ENCODE assay signal across 29 mouse cellular contexts in genomic region chr8:119644429-119644960, GRCm38 (mm10). TPM values are rescaled to one million over a fixed set of nuclear protein-coding genes. Genes with fewer than 3 reads are reported as not detected.
DNase-seq lines count a peak whose midpoint lies in the region; ATAC-seq and TF ChIP-seq lines count a peak whose summit lies in the region.
"Had no signal": no experiment of that assay in that cellular context is flagged by ENCODE, and none has a peak within 500 bp of the region (broad histone marks: within the 10 kb centered on the region; RNA-seq: fewer than 3 reads in every experiment).

No protein-coding gene starts in this region.

- H3K36me3 ChIP-seq in hindbrain, embryonic 11.5 days (ENCODE audit: control insufficient read depth, insufficient read depth, low read length): no peaks in the 10 kb centered on the region
- H3K36me3 ChIP-seq in hindbrain, embryonic 10.5 days: no peaks in the 10 kb centered on the region
- no peaks in the 10 kb centered on the region for H3K36me3 ChIP-seq in hindbrain, postnatal 0 days (ENCODE audit: insufficient read depth, low read length)
- H3K36me3 ChIP-seq in neural tube, embryonic 14.5 days (ENCODE audit: control insufficient read depth, insufficient read depth, low read length): no peaks in the 10 kb centered on the region
- H3K36me3 ChIP-seq: embryonic facial prominence, embryonic 13.5 days; heart, embryonic 13.5 days; liver, embryonic 15.5 days; lung, embryonic 15.5 days had no signal

- no peak for TF ChIP-seq CTCF in hindbrain, postnatal 0 days (IDR thresholded peaks at IDR 0.05; ENCODE audit: low read depth)

- DNase-seq in hindbrain, embryonic 11.5 days (ENCODE audit: low spot score): no peak
- no peak for DNase-seq in hindbrain, embryonic 10.5 days (ENCODE audit: low spot score)
- peak; percentile 24 for DNase-seq in forelimb bud, embryonic 11.5 days (ENCODE audit: low read depth, low spot score)
- peak; percentile 44 for DNase-seq in hindbrain, postnatal 0 days (ENCODE audit: low spot score)
- no peak for DNase-seq in kidney, postnatal 36 days
- DNase-seq in embryo, embryonic 10 days (ENCODE audit: low spot score): no peak
- DNase-seq in right cerebral cortex, postnatal 14 days: no peak
- DNase-seq: adrenal gland, postnatal 14 days; cerebellum, adult 11 months; cerebellum, postnatal 10 days; gastrocnemius, postnatal 25 days; heart, adult 2 months; heart, postnatal 14 days; kidney, adult 11 months; left cerebral cortex, postnatal 4 days; liver; lung, postnatal 4 days; retina, postnatal 1 day; thymus, postnatal 14 days had no signal

- no peak for ATAC-seq in hindbrain, embryonic 11.5 days (ENCODE audit: low FRiP score)
- ATAC-seq in hindbrain, postnatal 0 days: peak; percentile 57; the same call in 1 of the 2 replicates
- 0 out of 2 replicates have a peak, but pooled peaks have one; percentile 33 for ATAC-seq in neural tube, embryonic 14.5 days (ENCODE audit: low read depth)

- H3K9ac ChIP-seq in hindbrain, embryonic 11.5 days (ENCODE audit: low read depth, low read length): no peak overlapping the region
- no peak overlapping the region for H3K9ac ChIP-seq in hindbrain, postnatal 0 days (replicated peaks; ENCODE audit: low read length)
- H3K9ac ChIP-seq in neural tube, embryonic 14.5 days (replicated peaks; ENCODE audit: low read depth, low read length): no peak overlapping the region
- H3K9ac ChIP-seq: embryonic facial prominence, embryonic 13.5 days; heart, embryonic 13.5 days; liver, embryonic 15.5 days; lung, embryonic 15.5 days had no signal

- WGBS in hindbrain, embryonic 11.5 days: 84% methylated on average over 17 of the region's 17 CpGs
- WGBS in hindbrain, embryonic 10.5 days: 88% methylated on average over 17 of the region's 17 CpGs
- 74% methylated on average over 17 of the region's 17 CpGs for WGBS in hindbrain, postnatal 0 days
- WGBS in neural tube, embryonic 14.5 days: 59% methylated on average over 17 of the region's 17 CpGs

- no peaks in the 10 kb centered on the region for H3K9me3 ChIP-seq in hindbrain, embryonic 11.5 days (ENCODE audit: control insufficient read depth, low read length)
- H3K9me3 ChIP-seq in hindbrain, embryonic 10.5 days: peaks cover 7% of the 10 kb centered on the region; the same call in 1 of the 2 replicates
- H3K9me3 ChIP-seq in hindbrain, postnatal 0 days (ENCODE audit: low read length): no peaks in the 10 kb centered on the region
- no peaks in the 10 kb centered on the region for H3K9me3 ChIP-seq in neural tube, embryonic 14.5 days (ENCODE audit: control insufficient read depth, low read length)
- H3K9me3 ChIP-seq: liver, embryonic 15.5 days; lung, embryonic 15.5 days had no signal

- H3K4me3 ChIP-seq in hindbrain, embryonic 11.5 days (ENCODE audit: low read depth, low read length): no peak overlapping the region
- no peak overlapping the region for H3K4me3 ChIP-seq in hindbrain, embryonic 10.5 days
- no peak overlapping the region for H3K4me3 ChIP-seq in hindbrain, postnatal 0 days (ENCODE audit: low read length)
- H3K4me3 ChIP-seq in neural tube, embryonic 14.5 days (ENCODE audit: low read depth, low read length): no peak overlapping the region
- H3K4me3 ChIP-seq: embryonic facial prominence, embryonic 13.5 days; erythroblast, embryonic 14.5 days; heart, adult 2 months; heart, embryonic 13.5 days; liver, embryonic 15.5 days; lung, embryonic 15.5 days; myocyte had no signal

- peak overlapping the region; percentile 67 for H3K27ac ChIP-seq in hindbrain, embryonic 11.5 days (ENCODE audit: low read depth, low read length)
- H3K27ac ChIP-seq in hindbrain, embryonic 10.5 days: no peak overlapping the region
- peak overlapping the region; percentile 56; the same call in 1 of the 2 replicates for H3K27ac ChIP-seq in hindbrain, postnatal 0 days
- peak overlapping the region; percentile 66 for H3K27ac ChIP-seq in neural tube, embryonic 14.5 days (ENCODE audit: low read depth, low read length)
- H3K27ac ChIP-seq: embryonic facial prominence, embryonic 13.5 days; heart, adult 2 months; heart, embryonic 13.5 days; liver, embryonic 15.5 days; lung, embryonic 15.5 days had no signal

- no peaks in the 10 kb centered on the region for H3K4me1 ChIP-seq in hindbrain, embryonic 11.5 days (replicated peaks; ENCODE audit: control insufficient read depth, insufficient read depth, low read length)
- no peaks in the 10 kb centered on the region for H3K4me1 ChIP-seq in hindbrain, embryonic 10.5 days (replicated peaks)
- no peaks in the 10 kb centered on the region for H3K4me1 ChIP-seq in hindbrain, postnatal 0 days (ENCODE audit: insufficient read depth, low read length)
- H3K4me1 ChIP-seq in neural tube, embryonic 14.5 days (ENCODE audit: control insufficient read depth, insufficient read depth, low read length): peaks cover 7% of the 10 kb centered on the region; the same call in 1 of the 2 replicates
- H3K4me1 ChIP-seq: embryonic facial prominence, embryonic 13.5 days; heart, embryonic 13.5 days; liver, embryonic 15.5 days; lung, embryonic 15.5 days had no signal

- H3K27me3 ChIP-seq in hindbrain, embryonic 11.5 days (ENCODE audit: control insufficient read depth, insufficient read depth, low read length): no peaks in the 10 kb centered on the region
- no peaks in the 10 kb centered on the region for H3K27me3 ChIP-seq in hindbrain, embryonic 10.5 days (ENCODE audit: insufficient read depth, poor library complexity, severe bottlenecking)
- no peaks in the 10 kb centered on the region for H3K27me3 ChIP-seq in hindbrain, postnatal 0 days (ENCODE audit: insufficient read depth, low read length)
- no peaks in the 10 kb centered on the region for H3K27me3 ChIP-seq in neural tube, embryonic 14.5 days (ENCODE audit: control insufficient read depth, insufficient read depth, low read length)
- H3K27me3 ChIP-seq: embryonic facial prominence, embryonic 13.5 days; liver, embryonic 15.5 days; lung, embryonic 15.5 days had no signal

- H3K4me2 ChIP-seq in hindbrain, embryonic 11.5 days (replicated peaks; ENCODE audit: low read depth, low read length): no peak overlapping the region
- H3K4me2 ChIP-seq in hindbrain, postnatal 0 days (ENCODE audit: low read depth, low read length): no peak overlapping the region
- no peak overlapping the region for H3K4me2 ChIP-seq in neural tube, embryonic 14.5 days (ENCODE audit: low read depth, low read length)
- H3K4me2 ChIP-seq: embryonic facial prominence, embryonic 13.5 days; heart, embryonic 13.5 days; liver, embryonic 15.5 days; lung, embryonic 15.5 days had no signal

RNA-seq across cellular contexts. Expression of gene Kcng4, which starts 9.0 kb away (rescaled TPM):
- polyA plus RNA-seq in hindbrain, embryonic 11.5 days (2014; fragmentation: Nextera tagmentation; extraction: Ambion mirVana): 0.10 TPM in 1 of 2 replicates, not detected in the other
- 0.16 and 0.29 TPM in 2 replicates for polyA plus RNA-seq in hindbrain, embryonic 10.5 days (2016; fragmentation: Nextera tagmentation; extraction: Ambion mirVana)
- 0.11 and 0.73 TPM in 2 replicates for total RNA-seq in hindbrain, postnatal 0 days (2014; rRNA removed)
- polyA plus RNA-seq in hindbrain, postnatal 0 days (2015; fragmentation: Nextera tagmentation; extraction: Ambion mirVana): 0.19 and 0.21 TPM in 2 replicates
- polyA plus RNA-seq in neural tube, embryonic 14.5 days (2014; fragmentation: Nextera tagmentation; extraction: Ambion mirVana): 0.06 and 0.08 TPM in 2 replicates
- total RNA-seq: left cerebral cortex, postnatal 4 days; megakaryocyte-erythroid progenitor cell, adult 5-6 weeks had no signal
- polyA plus RNA-seq: erythroblast, embryonic 14.5 days; heart, embryonic 13.5 days; liver, embryonic 15.5 days; myocyte had no signal

RNA-seq across cellular contexts. Expression of gene Wfdc1, which starts 21.7 kb away (rescaled TPM):
- 3.6 and 4.6 TPM in 2 replicates for polyA plus RNA-seq in hindbrain, embryonic 11.5 days (2014; fragmentation: Nextera tagmentation; extraction: Ambion mirVana)
- 9.6 and 11.6 TPM in 2 replicates for polyA plus RNA-seq in hindbrain, embryonic 10.5 days (2016; fragmentation: Nextera tagmentation; extraction: Ambion mirVana)
- 20.6 and 24.1 TPM in 2 replicates for total RNA-seq in hindbrain, postnatal 0 days (2014; rRNA removed)
- 10.6 and 12.0 TPM in 2 replicates for polyA plus RNA-seq in hindbrain, postnatal 0 days (2015; fragmentation: Nextera tagmentation; extraction: Ambion mirVana)
- polyA plus RNA-seq in neural tube, embryonic 14.5 days (2014; fragmentation: Nextera tagmentation; extraction: Ambion mirVana): 3.2 and 3.7 TPM in 2 replicates
- total RNA-seq: megakaryocyte-erythroid progenitor cell, adult 5-6 weeks had no signal
- polyA plus RNA-seq: erythroblast, embryonic 14.5 days had no signal

RNA-seq across cellular contexts. Expression of gene Adad2, which starts 31.9 kb away (rescaled TPM):
- 0.13 TPM in 1 of 2 replicates, not detected in the other for polyA plus RNA-seq in hindbrain, embryonic 11.5 days (2014; fragmentation: Nextera tagmentation; extraction: Ambion mirVana)
- 0.16 and 0.41 TPM in 2 replicates for polyA plus RNA-seq in hindbrain, embryonic 10.5 days (2016; fragmentation: Nextera tagmentation; extraction: Ambion mirVana)
- 0.63 and 1.0 TPM in 2 replicates for total RNA-seq in hindbrain, postnatal 0 days (2014; rRNA removed)
- 0.11 TPM in 1 of 2 replicates, not detected in the other for polyA plus RNA-seq in hindbrain, postnatal 0 days (2015; fragmentation: Nextera tagmentation; extraction: Ambion mirVana)
- not detected in 2 replicates for polyA plus RNA-seq in neural tube, embryonic 14.5 days (2014; fragmentation: Nextera tagmentation; extraction: Ambion mirVana)
- total RNA-seq: adrenal gland, postnatal 14 days; heart, adult 2 months; heart, postnatal 14 days; megakaryocyte-erythroid progenitor cell, adult 5-6 weeks had no signal
- polyA plus RNA-seq: embryonic facial prominence, embryonic 13.5 days; erythroblast, embryonic 14.5 days; heart, adult 2 months; heart, embryonic 13.5 days; liver, embryonic 15.5 days; lung, embryonic 15.5 days; myocyte; spleen, adult 2 months; stomach, embryonic 14.5 days had no signal

RNA-seq across cellular contexts. Expression of gene Taf1c, which starts 39.5 kb away (rescaled TPM):
- 10.1 and 11.9 TPM in 2 replicates for polyA plus RNA-seq in hindbrain, embryonic 11.5 days (2014; fragmentation: Nextera tagmentation; extraction: Ambion mirVana)
- polyA plus RNA-seq in hindbrain, embryonic 10.5 days (2016; fragmentation: Nextera tagmentation; extraction: Ambion mirVana): 16.8 and 17.4 TPM in 2 replicates
- 19.8 and 29.7 TPM in 2 replicates for total RNA-seq in hindbrain, postnatal 0 days (2014; rRNA removed)
- polyA plus RNA-seq in hindbrain, postnatal 0 days (2015; fragmentation: Nextera tagmentation; extraction: Ambion mirVana): 7.9 and 9.4 TPM in 2 replicates
- 12.7 and 14.7 TPM in 2 replicates for polyA plus RNA-seq in neural tube, embryonic 14.5 days (2014; fragmentation: Nextera tagmentation; extraction: Ambion mirVana)

RNA-seq across cellular contexts. Expression of gene Atp2c2, which starts 55.3 kb away (rescaled TPM):
- polyA plus RNA-seq in hindbrain, embryonic 11.5 days (2014; fragmentation: Nextera tagmentation; extraction: Ambion mirVana): 0.40 and 0.96 TPM in 2 replicates
- 1.4 TPM in 2 replicates for polyA plus RNA-seq in hindbrain, embryonic 10.5 days (2016; fragmentation: Nextera tagmentation; extraction: Ambion mirVana)
- total RNA-seq in hindbrain, postnatal 0 days (2014; rRNA removed): 0.26 and 0.29 TPM in 2 replicates
- polyA plus RNA-seq in hindbrain, postnatal 0 days (2015; fragmentation: Nextera tagmentation; extraction: Ambion mirVana): 0.66 and 0.98 TPM in 2 replicates
- polyA plus RNA-seq in neural tube, embryonic 14.5 days (2014; fragmentation: Nextera tagmentation; extraction: Ambion mirVana): 0.08 and 0.10 TPM in 2 replicates
- polyA plus RNA-seq: erythroblast, embryonic 14.5 days had no signal

Comparison
In these comparisons a context has a peak if more than half of its experiments do, and no peak if none do; other contexts are left out.
1. DNase-seq: peak in forelimb bud, embryonic 11.5 days (single experiment) and hindbrain, postnatal 0 days (single experiment); none in hindbrain, embryonic 11.5 days (single experiment), hindbrain, embryonic 10.5 days (single experiment), kidney, postnatal 36 days (0 of 2), embryo, embryonic 10 days (single experiment) and right cerebral cortex, postnatal 14 days (single experiment).